Mouse (Mus musculus) cerebellum, adult 8-10 months (tissue): Measurements from ENCODE around the gene Apba2.
A peak's percentile ranks its signal among the peaks of the same experiment; 100 is the strongest.

Source experiments
- DNase-seq: peaks from one replicate; pipeline ENCODE4 v3.0.0; 2022

Gene Apba2

GRCm38 (mm10) chr7:64533374-64533773 lies 31.9 kb downstream of the Apba2 start:
- no peak for DNase-seq

- peak; percentile 40 for DNase-seq
Measured at GRCm38 (mm10) chr7:64535269-64535668, 33.8 kb downstream of the Apba2 start.

- no peak for DNase-seq
Measured at GRCm38 (mm10) chr7:64539450-64540148, 38.1 kb downstream of the Apba2 start.

- no peak for DNase-seq
Measured at GRCm38 (mm10) chr7:64546801-64547200, 45.3 kb downstream of the Apba2 start.

GRCm38 (mm10) chr7:64550856-64551255 lies 49.4 kb downstream of the Apba2 start:
- no peak for DNase-seq

GRCm38 (mm10) chr7:64552523-64553190 lies 51.2 kb downstream of the Apba2 start:
- no peak for DNase-seq

- DNase-seq = no peak
Measured at GRCm38 (mm10) chr7:64561711-64562498, 60.4 kb downstream of the Apba2 start.

- no peak for DNase-seq
Measured at GRCm38 (mm10) chr7:64564891-64565571, 63.5 kb downstream of the Apba2 start.

- no peak for DNase-seq
Measured at GRCm38 (mm10) chr7:64566371-64567243, 65.1 kb downstream of the Apba2 start.

GRCm38 (mm10) chr7:64568722-64569121 lies 67.2 kb downstream of the Apba2 start:
- peak; percentile 57 for DNase-seq

GRCm38 (mm10) chr7:64569676-64570075 lies 68.2 kb downstream of the Apba2 start:
- DNase-seq = no peak

GRCm38 (mm10) chr7:64570914-64571313 lies 69.4 kb downstream of the Apba2 start:
- no peak for DNase-seq

GRCm38 (mm10) chr7:64574144-64574543 lies 72.6 kb downstream of the Apba2 start:
- no peak for DNase-seq

- DNase-seq = no peak
Measured at GRCm38 (mm10) chr7:64576519-64576951, 75.0 kb downstream of the Apba2 start.

GRCm38 (mm10) chr7:64578176-64578575 lies 76.7 kb downstream of the Apba2 start:
- peak; percentile 49 for DNase-seq

GRCm38 (mm10) chr7:64579887-64580286 lies 78.4 kb downstream of the Apba2 start:
- no peak for DNase-seq

- no peak for DNase-seq
Measured at GRCm38 (mm10) chr7:64580293-64580692, 78.8 kb downstream of the Apba2 start.

- DNase-seq = no peak
Measured at GRCm38 (mm10) chr7:64582358-64582757, 80.9 kb downstream of the Apba2 start.

GRCm38 (mm10) chr7:64583670-64584121 lies 82.2 kb downstream of the Apba2 start:
- no peak for DNase-seq

- DNase-seq = no peak
Measured at GRCm38 (mm10) chr7:64586133-64586532, 84.6 kb downstream of the Apba2 start.

- no peak for DNase-seq
Measured at GRCm38 (mm10) chr7:64586571-64586970, 85.1 kb downstream of the Apba2 start.
